Mouse (Mus musculus): ENCODE data around the gene Stum.

Gene Stum

DNA sequence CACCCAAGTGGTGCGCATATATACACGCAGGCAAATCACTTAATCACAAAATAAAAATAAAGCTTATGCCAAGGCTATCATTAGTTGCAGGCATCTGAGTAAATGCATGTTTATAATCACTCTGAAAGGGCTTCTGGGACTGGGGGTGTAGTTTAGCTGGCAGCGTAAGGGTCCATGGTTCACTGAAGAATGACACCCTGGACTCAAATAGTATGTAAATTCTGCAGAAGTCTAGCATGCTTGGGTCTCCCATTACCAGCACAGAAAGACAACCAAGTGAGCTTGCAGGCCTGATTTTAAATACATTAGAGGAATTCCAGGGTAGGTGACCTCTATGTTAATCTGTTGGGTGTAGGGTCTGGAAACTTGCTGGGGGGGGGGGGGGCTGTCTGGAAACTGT is 16.5 kb upstream of the Stum start:
- DNase-seq (ENCODE audit: low spot score) = no peak

DNA sequence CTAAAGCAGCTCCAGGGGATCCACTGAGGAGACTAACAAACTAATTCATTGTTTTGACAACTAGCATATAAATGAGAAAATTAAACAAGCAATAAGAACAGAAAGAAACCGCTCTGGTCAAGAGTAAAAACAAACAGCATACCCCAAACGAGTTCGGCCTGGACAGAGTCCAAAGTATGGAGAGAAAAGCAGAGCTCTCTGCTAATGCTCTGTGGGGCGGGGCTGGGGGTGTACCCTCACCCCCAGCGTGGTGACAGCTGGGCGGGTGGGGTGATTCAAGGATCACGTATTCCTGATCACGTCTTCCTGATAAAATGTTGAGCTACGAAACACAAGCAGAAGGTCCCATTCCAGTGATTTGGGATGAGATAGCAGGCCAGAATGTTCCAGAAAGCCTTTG is 9.5 kb upstream of the Stum start:
- no peak for DNase-seq (ENCODE audit: low spot score)

- no peak for DNase-seq (ENCODE audit: low spot score)
These were observed 2.0 kb upstream of the Stum start for GRCm38 (mm10) chr1:180485346-180485745.

- no peak for DNase-seq (ENCODE audit: low spot score)
These were observed 385 bp downstream of the Stum start for GRCm38 (mm10) chr1:180482840-180483398.

DNA sequence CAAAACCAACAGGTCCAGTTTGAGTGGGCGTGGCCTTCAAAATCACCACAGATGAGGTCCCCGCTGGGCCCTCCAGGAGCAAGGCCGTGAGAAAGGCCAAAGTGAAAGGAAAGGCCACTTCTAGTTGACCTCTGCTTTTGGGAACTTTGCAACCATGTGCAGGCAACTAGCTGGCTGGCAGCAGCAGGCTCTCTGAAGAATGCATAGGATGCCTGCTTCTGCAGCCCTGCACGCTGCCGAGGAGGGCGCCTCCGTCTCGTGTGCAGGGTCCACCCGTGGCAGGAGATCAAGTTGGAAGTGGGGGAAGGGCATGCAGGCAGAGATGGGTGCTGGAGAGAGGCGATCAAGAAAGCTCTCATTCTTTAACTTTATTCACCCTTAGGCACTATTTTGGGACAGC is 1.3 kb downstream of the Stum start:
- no peak for DNase-seq (ENCODE audit: low spot score)

DNA sequence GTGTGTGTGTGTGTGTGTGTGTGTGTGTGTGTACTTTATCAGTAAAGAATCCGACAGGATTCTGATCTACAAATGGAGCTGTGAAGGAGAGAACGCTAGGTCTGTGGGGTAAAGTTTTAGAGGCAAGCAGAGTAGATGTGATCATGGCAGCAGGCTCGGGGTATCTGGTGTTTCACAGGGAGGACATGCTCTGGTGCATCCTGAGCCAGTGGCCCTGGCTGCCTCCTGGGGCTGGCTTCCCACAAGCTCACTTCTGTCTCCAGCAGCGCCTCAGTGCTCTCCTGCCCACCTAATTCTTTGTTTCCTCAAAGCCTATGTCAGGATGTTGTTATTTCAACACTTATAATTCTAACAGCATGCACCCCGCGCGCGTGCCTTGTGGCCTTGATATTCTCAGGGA is 2.0 kb downstream of the Stum start:
- DNase-seq (ENCODE audit: low spot score) = no peak

DNA sequence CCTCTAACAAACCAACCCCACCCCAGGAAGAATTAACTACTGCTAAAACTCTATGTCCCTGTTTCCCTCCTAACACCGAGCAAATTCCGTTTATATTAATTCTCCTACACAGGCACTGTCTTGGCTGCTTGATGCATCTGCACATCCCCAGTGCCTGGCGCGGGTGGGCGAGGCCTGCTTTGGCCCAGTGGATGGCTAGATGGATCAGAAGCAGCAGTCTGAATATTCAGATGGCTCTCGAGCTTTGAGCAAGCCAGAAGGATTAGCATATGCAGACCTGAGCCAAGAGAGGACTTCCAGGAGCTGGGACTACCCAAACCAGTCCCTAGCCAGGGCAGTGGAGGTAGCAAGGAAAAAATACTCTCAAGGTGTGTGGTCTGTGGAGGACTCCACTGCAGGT is 3.0 kb downstream of the Stum start:
- no peak for DNase-seq (ENCODE audit: low spot score)

- DNase-seq (ENCODE audit: low spot score) = no peak
These were observed 9.7 kb downstream of the Stum start for GRCm38 (mm10) chr1:180473566-180473965.

GRCm38 (mm10) chr1:180468004-180468403 is 15.3 kb downstream of the Stum start:
- DNase-seq (ENCODE audit: low spot score) = no peak

- no peak for DNase-seq (ENCODE audit: low spot score)
These were observed 17.7 kb downstream of the Stum start for GRCm38 (mm10) chr1:180465620-180466019.

DNA sequence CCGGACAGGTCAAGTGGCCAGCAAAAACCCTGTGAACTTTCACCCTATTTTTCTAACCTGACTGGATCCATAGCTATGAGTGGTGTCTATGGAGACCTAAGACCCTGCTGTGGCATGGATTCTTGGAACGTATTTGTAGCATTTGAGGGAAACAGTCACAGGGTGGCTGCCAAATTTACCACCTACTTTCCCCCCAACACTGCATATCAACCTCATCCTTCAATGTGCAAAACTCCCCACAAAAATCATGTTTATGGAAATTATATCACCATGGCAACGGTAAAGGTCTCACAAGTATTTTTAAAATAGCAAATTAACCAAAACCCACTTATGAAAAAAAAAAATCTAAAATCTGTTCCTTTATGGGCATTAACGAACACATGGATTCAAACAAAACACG is 18.9 kb downstream of the Stum start:
- DNase-seq (ENCODE audit: low spot score) = no peak

- DNase-seq (ENCODE audit: low spot score) = no peak
These were observed 20.3 kb downstream of the Stum start for GRCm38 (mm10) chr1:180462983-180463475.

DNA sequence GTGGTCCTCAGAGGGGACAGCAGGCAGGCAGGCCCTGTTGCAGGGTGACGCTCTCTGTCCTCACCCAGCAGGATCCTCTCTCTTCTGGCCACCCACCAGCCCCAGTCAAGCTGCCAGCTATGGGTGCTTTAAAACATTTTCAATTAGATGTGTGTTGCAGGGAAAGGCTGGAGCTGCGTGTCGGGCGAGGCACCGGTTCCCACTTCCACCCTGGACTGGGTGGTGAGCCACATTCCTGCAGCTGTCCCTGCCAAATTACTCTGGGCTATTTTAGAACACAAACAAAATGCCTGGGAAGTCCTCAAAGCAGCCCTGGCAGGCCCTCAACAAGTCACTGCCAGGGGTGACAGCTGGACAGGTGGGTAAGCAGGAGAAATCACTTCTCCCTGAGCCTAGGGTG is 20.9 kb downstream of the Stum start:
- DNase-seq (ENCODE audit: low spot score) = no peak

DNA sequence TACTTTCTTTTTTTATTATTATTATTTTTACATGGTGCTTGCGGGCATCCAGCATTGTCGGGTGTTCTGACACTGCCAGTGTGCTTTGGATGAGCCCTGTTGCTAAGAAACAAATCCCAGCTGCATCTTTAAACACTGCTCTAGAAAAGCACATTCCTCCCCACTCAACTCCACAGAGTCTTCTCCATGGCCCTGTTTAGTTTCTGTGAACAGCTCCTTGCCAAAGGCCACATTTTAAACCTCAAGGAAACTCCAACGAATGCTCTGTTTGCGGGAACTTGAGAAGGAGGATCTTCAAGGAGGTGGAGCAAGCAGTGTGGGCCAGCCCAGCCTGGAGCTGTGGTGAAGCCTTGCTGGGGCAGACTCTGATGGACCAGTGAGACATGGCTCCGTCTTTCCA is 22.6 kb downstream of the Stum start:
- DNase-seq (ENCODE audit: low spot score) = no peak

GRCm38 (mm10) chr1:180458680-180459079 is 24.6 kb downstream of the Stum start:
- DNase-seq (ENCODE audit: low spot score) = no peak

GRCm38 (mm10) chr1:180458274-180458673 is 25.0 kb downstream of the Stum start:
- no peak for DNase-seq (ENCODE audit: low spot score)

GRCm38 (mm10) chr1:180449641-180450040 is 33.7 kb downstream of the Stum start:
- DNase-seq (ENCODE audit: low spot score) = no peak

- no peak for DNase-seq (ENCODE audit: low spot score)
These were observed 38.9 kb downstream of the Stum start for GRCm38 (mm10) chr1:180444411-180444810.

DNA sequence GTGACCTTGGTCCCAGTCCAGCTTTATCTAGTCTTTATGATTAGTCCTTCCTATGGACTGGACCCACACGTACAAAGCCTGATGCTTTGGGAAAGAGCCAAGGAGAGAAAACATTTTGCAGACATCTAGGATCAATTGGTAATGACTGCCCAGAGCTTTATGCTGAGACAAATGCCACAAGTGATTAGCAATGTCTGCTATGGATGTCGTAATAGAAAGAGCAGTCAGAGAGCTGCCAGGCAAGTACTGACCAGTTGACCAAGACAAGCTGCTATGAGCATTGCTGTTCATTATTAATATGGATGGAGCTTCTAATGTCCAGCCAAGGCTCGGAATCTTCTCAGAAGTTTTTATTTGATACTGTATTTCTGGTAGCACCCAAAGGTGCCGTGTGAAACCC is 43.8 kb downstream of the Stum start:
- no peak for DNase-seq (ENCODE audit: low spot score)

DNA sequence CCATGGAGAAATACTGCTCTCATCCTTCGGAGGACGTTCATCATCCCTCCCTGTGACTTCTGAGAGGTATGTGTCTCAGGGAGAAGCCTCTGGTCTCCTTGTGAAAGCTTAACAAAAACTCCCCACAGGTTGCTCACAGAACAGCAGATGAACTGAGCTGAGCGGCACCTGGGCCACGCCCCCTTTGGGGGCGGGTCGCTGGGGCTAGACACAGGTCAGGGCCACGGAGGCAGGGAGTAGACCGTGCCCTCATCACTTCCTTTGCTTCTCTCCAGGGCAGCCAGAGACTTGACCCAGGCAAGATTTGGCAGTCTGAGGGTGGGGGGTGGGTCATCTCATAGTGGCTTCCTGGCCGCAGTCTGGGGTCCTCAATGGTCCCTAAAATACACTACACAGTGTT is 48.4 kb downstream of the Stum start:
- DNase-seq (ENCODE audit: low spot score) = no peak

DNA sequence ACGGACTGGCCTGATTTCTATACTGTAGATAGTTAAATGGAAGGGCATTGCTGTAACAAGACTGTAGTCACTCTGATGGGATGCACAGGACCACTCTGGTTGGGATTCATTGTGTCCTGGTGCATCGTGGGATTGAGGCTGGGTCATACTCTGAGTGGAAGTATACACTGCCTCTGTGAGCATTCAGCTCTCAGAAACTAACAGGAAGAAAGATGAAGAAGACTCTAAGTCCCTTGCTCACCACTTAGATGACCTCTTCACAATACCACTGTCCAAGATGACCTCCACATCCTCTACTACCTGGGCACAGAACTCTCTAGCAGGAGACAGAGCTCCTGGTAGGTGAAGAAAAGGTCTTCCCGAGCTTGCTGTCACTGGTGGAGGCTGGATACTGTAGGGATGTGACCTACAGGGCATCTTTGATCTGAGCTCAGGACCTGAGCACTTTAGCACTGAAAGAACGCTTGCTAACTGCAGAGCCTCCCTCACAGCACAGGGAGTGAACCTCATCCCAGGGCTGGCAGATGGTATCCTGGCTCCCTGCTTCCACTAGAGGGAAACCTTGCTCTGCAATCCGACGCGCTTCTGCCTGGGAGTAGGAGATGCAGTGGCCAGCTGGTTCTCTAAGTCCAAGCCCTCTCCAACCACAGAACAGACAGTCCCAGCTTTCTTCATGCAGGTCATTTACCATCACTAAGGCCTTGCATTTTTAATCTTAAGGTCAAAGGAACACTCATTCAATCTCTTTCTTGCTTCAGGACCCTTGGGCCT is 49.3 kb downstream of the Stum start:
- no peak for DNase-seq (ENCODE audit: low spot score)

DNA sequence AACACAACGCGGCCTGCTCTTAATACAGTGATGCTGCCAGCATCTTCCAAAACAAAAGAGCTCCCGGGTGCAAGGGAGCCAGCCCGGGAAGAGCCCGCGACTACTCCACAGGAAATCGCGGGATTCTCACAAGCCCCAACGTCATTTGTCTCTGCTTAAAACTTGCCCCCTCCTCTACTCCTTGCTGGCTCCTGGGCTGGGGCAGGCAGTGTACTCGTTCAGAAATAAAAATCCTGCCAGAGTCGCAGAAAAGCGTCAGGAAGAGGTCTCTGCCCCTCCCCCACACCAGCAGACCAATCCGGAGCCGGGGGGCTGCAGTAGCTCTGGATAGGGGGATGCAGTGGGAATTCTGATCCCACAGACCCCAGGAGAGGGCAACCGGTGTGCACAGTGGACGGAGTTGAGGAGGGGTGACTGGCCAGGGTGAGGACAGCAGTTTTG is 50.2 kb downstream of the Stum start:
- no peak for DNase-seq (ENCODE audit: low spot score)

DNA sequence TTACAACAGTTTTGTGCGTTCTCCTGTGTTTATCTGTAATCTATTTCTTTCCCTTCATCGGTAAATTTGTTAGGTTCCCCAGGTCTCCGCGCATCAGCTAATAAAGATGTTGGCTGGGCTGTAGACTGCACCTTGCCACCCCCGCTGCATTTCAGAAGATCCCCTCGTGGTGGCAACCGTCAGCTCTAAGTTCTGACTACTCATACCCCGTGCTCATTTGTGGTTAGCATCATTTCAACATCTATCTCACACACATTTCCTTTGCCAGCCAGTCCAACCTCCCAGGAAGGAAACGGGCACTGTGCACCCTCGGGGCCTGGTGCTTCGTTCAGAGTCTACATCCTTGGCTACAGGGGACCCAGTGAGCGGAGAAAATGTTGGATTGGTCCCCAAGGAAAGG is 51.5 kb downstream of the Stum start:
- no peak for DNase-seq (ENCODE audit: low spot score)

DNA sequence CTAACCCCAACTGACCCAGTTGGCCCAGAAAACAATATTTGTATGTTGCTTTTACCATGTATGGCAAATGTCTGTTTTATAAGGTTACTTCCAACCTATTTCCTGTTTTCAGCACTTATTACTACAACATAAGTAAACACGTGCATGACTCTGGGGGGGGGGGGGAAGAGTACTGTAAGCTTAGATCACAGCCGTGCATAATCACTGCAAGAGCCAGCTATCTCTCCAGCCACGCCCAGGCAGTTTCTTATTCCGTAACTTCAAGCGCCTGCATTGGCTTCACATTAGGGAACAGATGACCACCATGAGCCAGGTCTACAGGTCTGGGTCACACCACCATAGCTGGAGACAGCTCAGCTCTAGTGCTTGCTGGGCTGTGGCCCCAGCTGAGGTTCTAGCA is 53.5 kb downstream of the Stum start:
- DNase-seq (ENCODE audit: low spot score) = no peak
